Mouse (Mus musculus) retina, postnatal 1 day (tissue): ENCODE data around the gene Gm20388.
A peak's percentile ranks its signal among the peaks of the same experiment; 100 is the strongest.

ENCODE experiments used
- DNase-seq: peaks from one replicate; pipeline ENCODE4 v3.0.0-alpha.2; 2012

The Gm20388 gene

GRCm38 (mm10) chr8:123117127-123117731 lies 3206.6 kb downstream of the Gm20388 start, which contains the start of gene Cpne7:
Gene Cpne7, plus strand, starts transcription at chr8:123117374.
- DNase-seq = peak; percentile 51

GRCm38 (mm10) chr8:123117744-123118143 lies 3207.1 kb downstream of the Gm20388 start:
- no peak for DNase-seq

GRCm38 (mm10) chr8:123122059-123122458 lies 3211.4 kb downstream of the Gm20388 start:
- DNase-seq = no peak

GRCm38 (mm10) chr8:123122670-123123069 lies 3212.0 kb downstream of the Gm20388 start:
- no peak for DNase-seq

- peak; percentile 41 for DNase-seq
These were observed 3215.7 kb downstream of the Gm20388 start for GRCm38 (mm10) chr8:123126193-123126816.

- DNase-seq = no peak
These were observed 3220.4 kb downstream of the Gm20388 start for GRCm38 (mm10) chr8:123131041-123131440.

- no peak for DNase-seq
These were observed 3222.3 kb downstream of the Gm20388 start for GRCm38 (mm10) chr8:123132953-123133352.

- DNase-seq = peak; percentile 59
These were observed 3223.6 kb downstream of the Gm20388 start for GRCm38 (mm10) chr8:123134149-123134713.

GRCm38 (mm10) chr8:123135406-123135805 lies 3224.8 kb downstream of the Gm20388 start:
- DNase-seq = peak; percentile 78

- DNase-seq = peak; percentile 52
These were observed 3225.2 kb downstream of the Gm20388 start for GRCm38 (mm10) chr8:123135806-123136205.

- DNase-seq = no peak
These were observed 3225.6 kb downstream of the Gm20388 start for GRCm38 (mm10) chr8:123136287-123136686.

- peak; percentile 84 for DNase-seq
These were observed 3227.0 kb downstream of the Gm20388 start for GRCm38 (mm10) chr8:123137645-123138077.

- DNase-seq = no peak
These were observed 3228.1 kb downstream of the Gm20388 start for GRCm38 (mm10) chr8:123138741-123139140.

- DNase-seq = no peak
These were observed 3231.3 kb downstream of the Gm20388 start for GRCm38 (mm10) chr8:123141741-123142462.

- peak; percentile 22 for DNase-seq
These were observed 3234.6 kb downstream of the Gm20388 start for GRCm38 (mm10) chr8:123145279-123145678.

GRCm38 (mm10) chr8:123146390-123146789 lies 3235.7 kb downstream of the Gm20388 start:
- no peak for DNase-seq

GRCm38 (mm10) chr8:123150737-123151171 lies 3240.1 kb downstream of the Gm20388 start:
- DNase-seq = no peak

- peak; percentile 38 for DNase-seq
These were observed 3244.5 kb downstream of the Gm20388 start for GRCm38 (mm10) chr8:123155177-123155576.

GRCm38 (mm10) chr8:123156070-123156773 lies 3245.6 kb downstream of the Gm20388 start:
- DNase-seq = no peak

GRCm38 (mm10) chr8:123157888-123158465 lies 3247.3 kb downstream of the Gm20388 start, which contains the start of gene Sult5a1:
Gene Sult5a1, minus strand, starts transcription at chr8:123158315.
- DNase-seq = peak; percentile 29

- DNase-seq = peak; percentile 23
These were observed 3270.8 kb downstream of the Gm20388 start for GRCm38 (mm10) chr8:123181391-123181790.
